Mouse (Mus musculus) megakaryocyte, embryonic 14.5 days (primary cell): ENCODE data around the gene March7.

Experiments
- FLI1 ChIP-seq: IDR thresholded peaks from 2 replicates; pipeline ENCODE4 v1.6.1; 2012; ENCODE audit warnings: low read length, inconsistent platforms, mixed read lengths
- GATA1 ChIP-seq: IDR thresholded peaks from 3 replicates; pipeline ENCODE4 v1.6.1; 2012; ENCODE audit warnings: mixed read lengths, low read length, inconsistent platforms, borderline replicate concordance

GRCm38 (mm10) chr2:60234506-60234905 is 24.8 kb downstream of the March7 start:
- no peak for TF ChIP-seq GATA1
- no peak for TF ChIP-seq FLI1
